Mouse (Mus musculus) hematopoietic multipotent progenitor cell, adult 10-12 weeks (in vitro differentiated cells): ENCODE data around the gene Plac9b. TPM values are rescaled to one million over a fixed set of nuclear protein-coding genes. Genes with fewer than 3 reads are reported as not detected.

Source experiments
- polyA plus RNA-seq: library from polyadenylated mRNA; stranded (reverse); fragments of >175 nt; gene quantifications from 2 replicates; pipeline ENCODE4 v1.2.3, GENCODE M21; 2012; ENCODE audit warnings: low replicate concordance

The Plac9b gene
- polyA plus RNA-seq = not detected in 2 replicates

GRCm38 (mm10) chr14:26182380-26182779 lies at the start of gene Plac9b:
TSS of gene Plac9b (minus strand) at chr14:26182480.

GRCm38 (mm10) chr14:26206926-26207247 lies 24.6 kb upstream of the Plac9b start, which contains the start of gene Tmem254b:
TSS of gene Tmem254b (minus strand) at chr14:26207041.

GRCm38 (mm10) chr14:26118150-26118549 lies 64.1 kb downstream of the Plac9b start, which contains the start of gene Duxbl2:
TSS of gene Duxbl2 (plus strand) at chr14:26118349.

Other genes starting within 250 kb of the Plac9b start
- not detected in 2 replicates for gene Cphx1, start 244.2 kb downstream of the Plac9b start, polyA plus RNA-seq
- gene Duxbl1, start 203.9 kb downstream of the Plac9b start, polyA plus RNA-seq = not detected in 2 replicates
- gene Gm9780, start 139.8 kb downstream of the Plac9b start, polyA plus RNA-seq = 0.63 TPM in 1 of 2 replicates, not detected in the other
- gene Tmem254c, start 115.1 kb downstream of the Plac9b start, polyA plus RNA-seq = 4.9 and 11.4 TPM in 2 replicates
- not detected in 2 replicates for gene Cphx2, start 101.0 kb downstream of the Plac9b start, polyA plus RNA-seq
- not detected in 2 replicates for gene Cphx3, start 100.2 kb downstream of the Plac9b start, polyA plus RNA-seq
- gene Duxbl2, start 64.1 kb downstream of the Plac9b start, polyA plus RNA-seq = 0.09 TPM in 1 of 2 replicates, not detected in the other
- gene Tmem254b, start 24.6 kb upstream of the Plac9b start, polyA plus RNA-seq = 0.10 and 3.3 TPM in 2 replicates
- gene Duxbl3, start 75.5 kb upstream of the Plac9b start, polyA plus RNA-seq = not detected in 2 replicates